Mouse (Mus musculus): ENCODE results near the gene Dhfr.

The Dhfr gene

GRCm38 (mm10) chr13:92393047-92393661 lies 38.6 kb downstream of the Dhfr start:
- no peak for DNase-seq

- DNase-seq = peak; percentile 69 to 80
Measured at GRCm38 (mm10) chr13:92398491-92399384, 44.2 kb downstream of the Dhfr start.

- peak; percentile 26 to 28 for DNase-seq
Measured at GRCm38 (mm10) chr13:92402063-92402462, 47.5 kb downstream of the Dhfr start.

- no peak for DNase-seq
Measured at GRCm38 (mm10) chr13:92403496-92403895, 49.0 kb downstream of the Dhfr start.

- no peak for DNase-seq
Measured at GRCm38 (mm10) chr13:92410486-92410885, 56.0 kb downstream of the Dhfr start.

- no peak for DNase-seq
Measured at GRCm38 (mm10) chr13:92419630-92420029, 65.1 kb downstream of the Dhfr start.

GRCm38 (mm10) chr13:92423711-92424110 lies 69.2 kb downstream of the Dhfr start:
- DNase-seq = no peak

GRCm38 (mm10) chr13:92425758-92426264 lies 71.3 kb downstream of the Dhfr start, which contains the start of gene Ankrd34b:
Ankrd34b (plus strand) TSS chr13:92425896.
- DNase-seq = peak; percentile 93 to 94

- DNase-seq = peak; percentile 74 to 78
Measured at GRCm38 (mm10) chr13:92426294-92427051, 71.9 kb downstream of the Dhfr start.

- DNase-seq = peak; percentile 50 to 52
Measured at GRCm38 (mm10) chr13:92427351-92427855, 72.9 kb downstream of the Dhfr start.

All from cerebellum, postnatal 14 days (tissue).